Mouse (Mus musculus) cerebellum, adult 2 months (tissue): ENCODE measurements around the gene Nploc4.

ENCODE experiments used
- CTCF ChIP-seq: fragments of 200-500 bp; IDR thresholded peaks from 2 replicates; pipeline ENCODE4 v1.5.1; 2011; ENCODE audit warnings: low read depth, mild to moderate bottlenecking, control low read depth, low read length, moderate library complexity, borderline replicate concordance; ENCODE audit not compliant: insufficient read depth
- POLR2A ChIP-seq: fragments of 200-500 bp; IDR thresholded peaks from 2 replicates; pipeline ENCODE4 v1.6.1; 2011; ENCODE audit warnings: low read length, control low read depth, borderline replicate concordance; ENCODE audit not compliant: insufficient read depth

DNA sequence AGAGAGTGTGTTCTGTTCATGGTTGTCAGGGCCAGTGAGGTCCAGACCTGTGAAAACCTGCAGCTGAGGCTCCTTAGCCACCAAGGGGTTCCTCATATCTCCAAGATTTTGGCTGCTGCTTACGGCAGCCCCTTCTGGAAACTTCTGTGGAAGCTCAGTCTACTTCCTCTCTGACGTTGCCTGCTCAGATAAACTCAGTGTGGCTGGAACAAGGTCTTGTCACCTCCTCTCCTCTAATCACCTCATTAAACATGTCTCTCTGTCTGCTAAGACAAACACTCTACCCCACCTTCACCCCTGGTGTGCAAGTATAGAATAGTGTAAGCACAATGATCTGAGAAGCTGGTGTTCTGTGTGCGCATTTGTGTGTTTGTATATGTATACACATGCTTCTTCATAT lies 8.0 kb upstream of the Nploc4 start:
- no peak for TF ChIP-seq POLR2A
- no peak for TF ChIP-seq CTCF
